Mouse (Mus musculus) liver (tissue): ENCODE results near the gene Nkd1.

Source experiments
- DNase-seq: peaks from one replicate; pipeline ENCODE4 v3.0.0-alpha.2; 2020; ENCODE audit warnings: mixed read lengths

Nkd1 gene

GRCm38 (mm10) chr8:88578413-88579175 is 57.4 kb downstream of the Nkd1 start:
- DNase-seq = no peak

- no peak for DNase-seq
Observed at GRCm38 (mm10) chr8:88579246-88579645, 58.1 kb downstream of the Nkd1 start.

- no peak for DNase-seq
Observed at GRCm38 (mm10) chr8:88579668-88580330, 58.6 kb downstream of the Nkd1 start.

- no peak for DNase-seq
Observed at GRCm38 (mm10) chr8:88580785-88581184, 59.6 kb downstream of the Nkd1 start.

- no peak for DNase-seq
Observed at GRCm38 (mm10) chr8:88583863-88584262, 62.7 kb downstream of the Nkd1 start.

GRCm38 (mm10) chr8:88588205-88588889 is 67.2 kb downstream of the Nkd1 start:
- no peak for DNase-seq

GRCm38 (mm10) chr8:88590226-88590625 is 69.1 kb downstream of the Nkd1 start:
- no peak for DNase-seq

GRCm38 (mm10) chr8:88593947-88594346 is 72.8 kb downstream of the Nkd1 start:
- no peak for DNase-seq

GRCm38 (mm10) chr8:88596042-88596441 is 74.9 kb downstream of the Nkd1 start:
- DNase-seq = no peak

GRCm38 (mm10) chr8:88598578-88598977 is 77.4 kb downstream of the Nkd1 start:
- no peak for DNase-seq

GRCm38 (mm10) chr8:88599491-88599890 is 78.3 kb downstream of the Nkd1 start:
- no peak for DNase-seq

- DNase-seq = no peak
Observed at GRCm38 (mm10) chr8:88603446-88603989, 82.4 kb downstream of the Nkd1 start.

GRCm38 (mm10) chr8:88604065-88605038 is 83.2 kb downstream of the Nkd1 start:
- DNase-seq = peak; percentile 79

GRCm38 (mm10) chr8:88605361-88606040 is 84.3 kb downstream of the Nkd1 start:
- DNase-seq = no peak

GRCm38 (mm10) chr8:88609036-88609435 is 87.9 kb downstream of the Nkd1 start:
- no peak for DNase-seq

GRCm38 (mm10) chr8:88610271-88610670 is 89.1 kb downstream of the Nkd1 start:
- no peak for DNase-seq

GRCm38 (mm10) chr8:88614981-88615380 is 93.8 kb downstream of the Nkd1 start:
- DNase-seq = no peak

GRCm38 (mm10) chr8:88618612-88619011 is 97.5 kb downstream of the Nkd1 start:
- no peak for DNase-seq

- no peak for DNase-seq
Observed at GRCm38 (mm10) chr8:88619513-88619912, 98.4 kb downstream of the Nkd1 start.

GRCm38 (mm10) chr8:88620931-88621330 is 99.8 kb downstream of the Nkd1 start:
- DNase-seq = no peak

GRCm38 (mm10) chr8:88621408-88621807 is 100.3 kb downstream of the Nkd1 start:
- DNase-seq = peak; percentile 63

GRCm38 (mm10) chr8:88623351-88623750 is 102.2 kb downstream of the Nkd1 start:
- DNase-seq = no peak
